Mouse (Mus musculus) neural tube, embryonic 12.5 days (tissue): ENCODE data around the gene Mark3. TPM values are rescaled to one million over a fixed set of nuclear protein-coding genes. Genes with fewer than 3 reads are reported as not detected.

Experiments
- ATAC-seq: fragments of 200-750 bp; cut with Nextera tagmentation; 2 replicates; pipeline ENCODE4 v1.8.0; 2017; ENCODE audit warnings: low read depth, mild to moderate bottlenecking, moderate TSS enrichment, moderate library complexity; ENCODE audit not compliant: low FRiP score
- H3K27ac ChIP-seq: fragments of 300-500 bp; sonication (generic); 2 replicates; pipeline ENCODE4 v1.5.1; 2016
- H3K27me3 ChIP-seq: fragments of 300-500 bp; sonication (generic); replicated peaks from 2 replicates; pipeline ENCODE4 v1.6.1; 2016; ENCODE audit warnings: mild to moderate bottlenecking
- H3K36me3 ChIP-seq: fragments of 300-500 bp; sonication (generic); 2 replicates; pipeline ENCODE4 v1.6.1; 2016; ENCODE audit warnings: mild to moderate bottlenecking
- H3K4me1 ChIP-seq: fragments of 300-500 bp; sonication (generic); 2 replicates; pipeline ENCODE4 v1.6.1; 2016
- H3K4me2 ChIP-seq: fragments of 300-500 bp; sonication (generic); replicated peaks from 2 replicates; pipeline ENCODE4 v1.6.1; 2016; ENCODE audit warnings: mild to moderate bottlenecking
- H3K4me3 ChIP-seq: fragments of 300-500 bp; sonication (generic); 2 replicates; pipeline ENCODE4 v1.5.1; 2016
- H3K9ac ChIP-seq: fragments of 300-500 bp; sonication (generic); 2 replicates; pipeline ENCODE4 v1.6.1; 2016; ENCODE audit warnings: mild to moderate bottlenecking
- H3K9me3 ChIP-seq: fragments of 300-500 bp; sonication (generic); 2 replicates; pipeline ENCODE4 v1.6.1; 2016; ENCODE audit warnings: mild to moderate bottlenecking
- WGBS: fragments of 180-500 bp; shearing (Covaris S2); methylation state at CpG from one replicate; pipeline ENCODE4 v1.1.7; 2016; 5-methylcytosine and 5-hydroxymethylcytosine counted together
- polyA plus RNA-seq: library from polyadenylated mRNA; unstranded; fragments of >200 nt; fragmentation: Nextera tagmentation; extraction: Ambion mirVana; gene quantifications from 2 replicates; pipeline ENCODE4 v1.2.1, GENCODE M21; 2016

Mark3 gene
- polyA plus RNA-seq, 1 experiment from 2014 or later, result 88.3 TPM

GRCm38 (mm10) chr12:111696239-111696638 is 121.9 kb downstream of the Mark3 start:
- peaks cover 54% of the 10 kb centered on the region for H3K4me1 ChIP-seq
- WGBS, result 24% methylated on average over 6 of the region's 6 CpGs
- H3K36me3 ChIP-seq, result no peaks in the 10 kb centered on the region
- H3K9ac ChIP-seq, result peak overlapping the region; percentile 36; the same call in 1 of the 2 replicates
- H3K4me3 ChIP-seq, result no peak overlapping the region
- H3K4me2 ChIP-seq, result no peak overlapping the region
- no peaks in the 10 kb centered on the region for H3K9me3 ChIP-seq
- H3K27me3 ChIP-seq, result no peaks in the 10 kb centered on the region
- no peak overlapping the region; the same call in 1 of the 2 replicates for H3K27ac ChIP-seq
- ATAC-seq, result no peak

- ATAC-seq, result no peak
- peaks cover 40% of the 10 kb centered on the region for H3K4me1 ChIP-seq
- H3K36me3 ChIP-seq, result no peaks in the 10 kb centered on the region
- no peaks in the 10 kb centered on the region for H3K27me3 ChIP-seq
- no peak overlapping the region for H3K27ac ChIP-seq
- H3K9me3 ChIP-seq, result no peaks in the 10 kb centered on the region
- H3K4me2 ChIP-seq, result no peak overlapping the region
- no peak overlapping the region for H3K4me3 ChIP-seq
- 74% methylated on average over 4 of the region's 4 CpGs for WGBS
- no peak overlapping the region for H3K9ac ChIP-seq
These were observed 123.4 kb downstream of the Mark3 start for GRCm38 (mm10) chr12:111697708-111698107.

- Histone ChIP-seq H3K4me3 (no peak overlapping the region), H3K4me1 (peaks cover 33% of the 10 kb centered on the region), H3K4me2 (no peak overlapping the region), H3K9me3 (no peaks in the 10 kb centered on the region), H3K36me3 (no peaks in the 10 kb centered on the region), H3K27me3 (no peaks in the 10 kb centered on the region), H3K27ac (no peak overlapping the region), H3K9ac (peak overlapping the region; percentile 22; the same call in 1 of the 2 replicates)
- no peak for ATAC-seq
- WGBS, result 76% methylated on average over 6 of the region's 6 CpGs
These were observed 124.1 kb downstream of the Mark3 start for GRCm38 (mm10) chr12:111698346-111698913.

GRCm38 (mm10) chr12:111699542-111699941 is 125.2 kb downstream of the Mark3 start:
- no peaks in the 10 kb centered on the region for H3K9me3 ChIP-seq
- H3K4me3 ChIP-seq, result no peak overlapping the region
- H3K4me1 ChIP-seq, result peaks cover 22% of the 10 kb centered on the region
- no peak overlapping the region for H3K4me2 ChIP-seq
- 85% methylated on average over 4 of the region's 4 CpGs for WGBS
- H3K27ac ChIP-seq, result no peak overlapping the region
- H3K27me3 ChIP-seq, result no peaks in the 10 kb centered on the region
- H3K36me3 ChIP-seq, result no peaks in the 10 kb centered on the region
- no peak overlapping the region for H3K9ac ChIP-seq
- no peak for ATAC-seq

DNA sequence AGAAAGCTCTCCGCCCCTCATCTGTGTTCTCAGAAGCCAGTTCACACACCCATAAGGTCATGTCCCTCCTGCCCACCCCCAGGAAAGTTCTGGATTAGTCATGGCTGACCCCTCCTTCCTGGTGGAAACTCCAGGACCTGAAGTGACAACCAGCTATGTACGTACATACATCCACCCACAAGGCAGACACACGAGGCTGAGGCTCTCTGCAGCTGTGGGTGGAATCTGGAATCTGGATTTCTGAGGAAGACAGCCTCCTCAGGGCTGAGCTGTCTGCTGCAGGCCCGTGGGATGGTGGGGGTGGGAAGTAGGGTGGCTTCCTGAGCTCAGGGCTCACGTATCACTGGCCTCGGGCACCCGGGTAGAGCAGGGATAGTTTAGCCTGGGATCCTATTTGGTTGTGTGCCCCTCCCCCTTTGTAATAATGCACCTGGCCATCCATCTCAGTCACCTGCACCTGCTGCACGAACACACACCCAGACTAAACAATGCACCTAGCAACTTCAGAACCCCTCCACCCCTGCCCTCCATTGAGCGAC is 126.7 kb downstream of the Mark3 start:
- H3K4me2 ChIP-seq, result no peak overlapping the region
- no peak overlapping the region for H3K9ac ChIP-seq
- no peak overlapping the region for H3K4me3 ChIP-seq
- no peak overlapping the region for H3K27ac ChIP-seq
- H3K27me3 ChIP-seq, result no peaks in the 10 kb centered on the region
- H3K9me3 ChIP-seq, result no peaks in the 10 kb centered on the region
- no peak for ATAC-seq
- peaks cover 12% of the 10 kb centered on the region for H3K4me1 ChIP-seq
- WGBS, result 67% methylated on average over 9 of the region's 9 CpGs
- no peaks in the 10 kb centered on the region for H3K36me3 ChIP-seq

- Histone ChIP-seq H3K4me2 (no peak overlapping the region), H3K36me3 (peaks cover 11% of the 10 kb centered on the region; the same call in 1 of the 2 replicates), H3K9ac (no peak overlapping the region), H3K27me3 (no peaks in the 10 kb centered on the region), H3K9me3 (no peaks in the 10 kb centered on the region), H3K4me1 (peaks cover 9% of the 10 kb centered on the region), H3K4me3 (no peak overlapping the region), H3K27ac (no peak overlapping the region)
- ATAC-seq, result no peak
- WGBS, result 87% methylated on average over 3 of the region's 3 CpGs
These were observed 129.0 kb downstream of the Mark3 start for GRCm38 (mm10) chr12:111703301-111703700.

DNA sequence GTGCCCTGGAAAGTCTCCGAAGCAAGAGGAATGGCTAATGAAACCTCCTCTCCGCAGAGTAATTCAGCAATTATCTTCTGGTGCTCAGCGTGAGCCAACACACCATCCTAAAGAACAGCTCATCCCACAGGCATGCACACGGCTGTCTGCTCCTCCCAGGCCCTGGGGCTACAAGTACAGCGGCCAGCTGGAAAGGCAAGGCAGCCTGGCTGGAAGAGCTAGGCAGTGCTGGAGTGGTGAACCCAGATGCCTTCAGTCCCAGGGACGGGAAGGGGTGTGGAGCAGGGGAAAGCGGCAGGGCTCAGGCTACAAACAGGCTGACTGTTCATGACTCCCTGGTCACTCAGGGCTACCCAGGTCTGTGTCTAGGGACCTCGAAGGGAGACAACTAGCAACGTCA is 130.3 kb downstream of the Mark3 start:
- no peaks in the 10 kb centered on the region for H3K9me3 ChIP-seq
- no peak overlapping the region for H3K4me2 ChIP-seq
- H3K27ac ChIP-seq, result no peak overlapping the region
- no peak for ATAC-seq
- peaks cover 23% of the 10 kb centered on the region for H3K36me3 ChIP-seq
- H3K4me3 ChIP-seq, result no peak overlapping the region
- WGBS, result 46% methylated on average over 9 of the region's 9 CpGs
- no peaks in the 10 kb centered on the region for H3K27me3 ChIP-seq
- H3K4me1 ChIP-seq, result peaks cover 4% of the 10 kb centered on the region; the same call in 1 of the 2 replicates
- no peak overlapping the region for H3K9ac ChIP-seq

DNA sequence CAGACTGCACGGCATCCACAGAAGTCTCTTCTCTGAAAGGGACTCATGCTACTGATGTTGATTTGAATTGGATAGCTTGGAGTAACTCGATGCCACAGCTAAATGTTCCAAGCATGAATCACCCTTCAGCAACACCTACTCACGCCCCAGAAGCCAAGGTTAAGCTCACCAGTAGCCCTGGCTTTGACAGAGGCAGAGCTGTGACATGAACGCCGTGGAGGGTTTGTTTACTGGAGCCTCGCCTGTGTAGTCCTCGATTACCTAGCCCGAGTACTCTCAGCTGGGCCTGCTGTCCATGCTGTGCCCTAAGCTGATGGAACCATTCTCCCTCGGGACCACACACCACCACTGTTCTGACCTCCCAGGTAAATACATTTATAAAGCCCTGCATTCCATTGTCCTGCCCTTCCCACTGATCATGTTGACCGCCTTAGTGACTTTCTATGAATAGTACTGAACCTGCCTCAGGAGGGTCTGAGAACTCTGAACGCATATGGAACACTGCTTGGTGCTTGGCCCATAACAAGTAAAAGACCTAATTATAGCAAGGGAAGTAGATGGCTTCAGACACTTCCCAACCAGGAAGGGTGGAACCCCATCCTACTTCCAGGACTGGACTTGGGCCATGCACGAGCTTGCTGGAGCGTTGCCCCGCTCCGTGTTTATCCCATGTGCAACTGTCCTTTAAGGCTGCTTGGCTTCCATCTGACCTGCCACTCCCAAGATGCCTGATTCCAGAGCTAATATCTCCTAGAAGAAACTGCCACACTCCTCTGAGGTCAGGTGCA is 131.1 kb downstream of the Mark3 start:
- Histone ChIP-seq H3K27me3 (no peaks in the 10 kb centered on the region), H3K9me3 (no peaks in the 10 kb centered on the region), H3K36me3 (peaks cover 31% of the 10 kb centered on the region), H3K9ac (no peak overlapping the region), H3K4me1 (peaks cover 4% of the 10 kb centered on the region; the same call in 1 of the 2 replicates), H3K4me2 (no peak overlapping the region), H3K27ac (no peak overlapping the region), H3K4me3 (no peak overlapping the region)
- 85% methylated on average over 15 of the region's 15 CpGs for WGBS
- no peak for ATAC-seq

Other genes with a start within 250 kb of the Mark3 start
- 41.7 and 44.9 TPM in 2 replicates for gene Cdc42bpb, start 196.8 kb upstream of the Mark3 start, polyA plus RNA-seq
- 0.42 and 0.51 TPM in 2 replicates for gene Lbhd2, start 167.7 kb upstream of the Mark3 start, polyA plus RNA-seq
- 3.0 and 3.3 TPM in 2 replicates for gene Exoc3l4, start 157.5 kb upstream of the Mark3 start, polyA plus RNA-seq
- 1.9 and 3.3 TPM in 2 replicates for gene Tnfaip2, start 132.1 kb upstream of the Mark3 start, polyA plus RNA-seq
- gene Gm266, start 88.7 kb upstream of the Mark3 start, polyA plus RNA-seq, result 2.5 and 4.1 TPM in 2 replicates
- gene Eif5, start 36.5 kb upstream of the Mark3 start, polyA plus RNA-seq, result 650 and 706 TPM in 2 replicates
- gene Ckb, start 97.8 kb downstream of the Mark3 start, polyA plus RNA-seq, result 2,325 and 2,426 TPM in 2 replicates
- 12.0 and 12.1 TPM in 2 replicates for gene Trmt61a, start 103.6 kb downstream of the Mark3 start, polyA plus RNA-seq
- gene Bag5, start 138.7 kb downstream of the Mark3 start, polyA plus RNA-seq, result 60.1 and 61.8 TPM in 2 replicates
- gene Apopt1, start 138.7 kb downstream of the Mark3 start, polyA plus RNA-seq, result 54.6 and 57.3 TPM in 2 replicates
- 481 and 504 TPM in 2 replicates for gene Klc1, start 184.3 kb downstream of the Mark3 start, polyA plus RNA-seq
- 5.5 and 7.5 TPM in 2 replicates for gene Xrcc3, start 239.3 kb downstream of the Mark3 start, polyA plus RNA-seq
- gene Zfyve21, start 239.6 kb downstream of the Mark3 start, polyA plus RNA-seq, result 48.8 and 50.9 TPM in 2 replicates